Mouse (Mus musculus): ENCODE results near the gene Ppp5c. TPM values are rescaled to one million over a fixed set of nuclear protein-coding genes. Genes with fewer than 3 reads are reported as not detected.

Ppp5c gene
- total and polyA plus RNA-seq, 3 experiments: 89.0 to 157 (median 104) TPM

DNA sequence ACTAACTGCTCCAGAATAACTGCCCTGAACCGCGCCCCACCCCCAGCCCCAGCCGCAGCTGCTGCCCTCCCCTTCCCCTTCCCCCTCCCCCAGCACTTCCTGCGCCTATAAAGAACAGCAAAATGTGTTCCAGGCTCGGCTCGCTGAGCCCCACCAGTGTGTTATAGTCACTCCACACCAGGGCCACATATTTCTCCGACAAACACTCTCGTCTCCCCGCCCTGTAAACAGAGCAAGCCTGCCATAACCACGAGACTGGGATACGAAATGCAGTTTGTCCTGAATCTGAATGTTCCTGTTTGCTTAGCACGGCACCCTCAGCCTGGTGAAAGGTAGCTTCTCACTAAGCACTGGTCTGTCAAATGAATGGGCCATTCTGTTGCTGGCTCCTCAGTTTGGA, 47.4 kb downstream of the Ppp5c start:
- peak overlapping the region; percentile 58 for H3K27ac ChIP-seq
- no peaks in the 10 kb centered on the region for H3K27me3 ChIP-seq (ENCODE audit: control insufficient read depth, insufficient read depth, low read length)
- H3K79me2 ChIP-seq (replicated peaks; ENCODE audit: control insufficient read depth, insufficient read depth, low read length): no peaks in the 10 kb centered on the region
- H3K4me1 ChIP-seq (ENCODE audit: control insufficient read depth, insufficient read depth, low read length): peaks cover 4% of the 10 kb centered on the region
- WGBS: 2% methylated on average over 12 of the region's 12 CpGs
- intact Hi-C loops (cut with DNase I): no loop called here
- no peaks in the 10 kb centered on the region for H3K36me3 ChIP-seq (ENCODE audit: control insufficient read depth, insufficient read depth, low read length)
- peak; percentile 50 to 52 for DNase-seq
- H3K4me3 ChIP-seq: peak overlapping the region; percentile 39; the same call in 1 of the 2 replicates
- TF ChIP-seq POLR2A (IDR thresholded peaks at IDR 0.05; ENCODE audit: insufficient read depth, low read depth, low read length) (no peak), EP300 (IDR thresholded peaks at IDR 0.05; ENCODE audit: insufficient read depth, low read depth, low read length) (0 out of 2 replicates have a peak, but pooled peaks have one; percentile 40)
- peak overlapping the region; percentile 68 for H3K9ac ChIP-seq (ENCODE audit: low read depth, low read length)

DNA sequence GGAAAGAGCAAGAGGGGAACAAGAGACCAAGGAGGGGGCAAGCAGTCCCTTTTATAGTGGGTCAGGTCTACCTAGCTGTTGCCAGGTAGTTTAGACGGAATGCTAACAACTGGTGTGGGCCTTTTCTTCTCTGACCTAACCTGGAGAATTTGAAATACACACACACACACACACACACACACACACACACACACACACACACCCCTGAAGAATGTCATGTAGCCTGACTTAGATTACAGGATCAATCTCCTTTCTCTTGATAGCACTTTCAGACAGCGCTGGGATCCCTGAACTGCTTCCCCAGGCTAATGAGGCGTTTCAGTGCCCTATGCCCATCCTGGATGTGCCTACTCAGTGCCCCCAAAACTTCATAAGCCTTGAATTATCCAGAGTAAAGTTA, 49.1 kb downstream of the Ppp5c start:
- Histone ChIP-seq H3K79me2 (replicated peaks; ENCODE audit: control insufficient read depth, insufficient read depth, low read length) (no peaks in the 10 kb centered on the region), H3K27me3 (ENCODE audit: control insufficient read depth, insufficient read depth, low read length) (no peaks in the 10 kb centered on the region), H3K4me3 (no peak overlapping the region), H3K36me3 (ENCODE audit: control insufficient read depth, insufficient read depth, low read length) (no peaks in the 10 kb centered on the region), H3K27ac (no peak overlapping the region), H3K9ac (ENCODE audit: low read depth, low read length) (no peak overlapping the region), H3K4me1 (ENCODE audit: control insufficient read depth, insufficient read depth, low read length) (peaks cover 4% of the 10 kb centered on the region)
- TF ChIP-seq EP300 (IDR thresholded peaks at IDR 0.05; ENCODE audit: insufficient read depth, low read depth, low read length) (no peak), POLR2A (IDR thresholded peaks at IDR 0.05; ENCODE audit: insufficient read depth, low read depth, low read length) (no peak), CTCF (IDR thresholded peaks at IDR 0.05) (no peak)
- 95% methylated on average over 3 of the region's 3 CpGs for WGBS
- DNase-seq: no peak
- intact Hi-C loops (cut with DNase I): no loop called here

DNA sequence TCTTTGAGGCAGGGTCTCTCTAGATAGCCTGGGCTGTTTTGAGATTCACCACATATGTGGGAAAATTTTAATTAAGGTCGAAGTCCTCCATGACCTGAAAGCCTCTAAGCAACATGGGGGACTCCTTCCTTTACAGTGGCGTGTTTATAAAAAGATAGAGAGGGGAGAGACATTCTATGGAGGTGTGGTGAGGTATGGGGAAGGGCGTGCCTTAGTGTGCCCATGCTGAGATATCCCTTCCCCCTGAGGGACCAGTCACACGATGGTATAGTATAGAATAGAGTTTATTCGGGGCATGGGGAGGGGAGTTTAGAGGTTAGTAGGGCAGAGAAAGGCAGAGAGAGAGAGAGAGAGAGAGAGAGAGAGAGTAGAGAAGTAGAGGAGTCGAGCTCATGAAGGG, 49.6 kb downstream of the Ppp5c start:
- TF ChIP-seq CTCF (IDR thresholded peaks at IDR 0.05) (no peak), POLR2A (IDR thresholded peaks at IDR 0.05; ENCODE audit: insufficient read depth, low read depth, low read length) (no peak), EP300 (IDR thresholded peaks at IDR 0.05; ENCODE audit: insufficient read depth, low read depth, low read length) (no peak)
- 83% methylated on average over 6 of the region's 6 CpGs for WGBS
- DNase-seq: no peak
- Histone ChIP-seq H3K27me3 (ENCODE audit: control insufficient read depth, insufficient read depth, low read length) (no peaks in the 10 kb centered on the region), H3K36me3 (ENCODE audit: control insufficient read depth, insufficient read depth, low read length) (no peaks in the 10 kb centered on the region), H3K4me3 (no peak overlapping the region), H3K27ac (no peak overlapping the region), H3K79me2 (replicated peaks; ENCODE audit: control insufficient read depth, insufficient read depth, low read length) (no peaks in the 10 kb centered on the region), H3K4me1 (ENCODE audit: control insufficient read depth, insufficient read depth, low read length) (peaks cover 4% of the 10 kb centered on the region), H3K9ac (ENCODE audit: low read depth, low read length) (no peak overlapping the region)
- intact Hi-C loops (cut with DNase I): no loop called here

DNA sequence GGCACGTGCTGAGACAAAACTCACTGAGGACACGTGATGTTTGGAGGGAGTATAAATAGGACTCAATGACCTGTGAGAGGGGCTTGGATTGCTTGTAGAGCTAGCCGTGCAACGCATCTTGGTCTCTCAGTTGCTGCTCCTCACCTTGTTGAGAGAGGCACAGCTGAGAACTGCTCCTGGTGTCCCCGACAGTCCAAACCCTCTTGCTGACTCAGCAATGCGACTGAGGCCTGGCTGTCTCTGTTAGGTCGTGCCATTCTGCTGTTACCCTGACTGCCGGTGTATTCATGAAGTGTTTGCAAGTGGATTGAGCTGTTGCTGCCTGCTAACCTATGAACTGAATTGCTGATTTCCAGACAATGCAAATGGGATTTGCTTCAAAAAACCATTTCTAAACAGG, 51.4 kb downstream of the Ppp5c start:
- TF ChIP-seq EP300 (IDR thresholded peaks at IDR 0.05; ENCODE audit: insufficient read depth, low read depth, low read length): no peak
- TF ChIP-seq CTCF (IDR thresholded peaks at IDR 0.05): no peak
- TF ChIP-seq POLR2A (IDR thresholded peaks at IDR 0.05; ENCODE audit: insufficient read depth, low read depth, low read length): no peak
- H3K36me3 ChIP-seq (ENCODE audit: control insufficient read depth, insufficient read depth, low read length): no peaks in the 10 kb centered on the region
- no peaks in the 10 kb centered on the region for H3K27me3 ChIP-seq (ENCODE audit: control insufficient read depth, insufficient read depth, low read length)
- DNase-seq: no peak
- no peaks in the 10 kb centered on the region for H3K79me2 ChIP-seq (replicated peaks; ENCODE audit: control insufficient read depth, insufficient read depth, low read length)
- no peak overlapping the region for H3K4me3 ChIP-seq
- intact Hi-C loops (cut with DNase I): no loop called here
- H3K27ac ChIP-seq: no peak overlapping the region
- H3K9ac ChIP-seq (ENCODE audit: low read depth, low read length): no peak overlapping the region
- 64% methylated on average over 8 of the region's 8 CpGs for WGBS
- peaks cover 4% of the 10 kb centered on the region for H3K4me1 ChIP-seq (ENCODE audit: control insufficient read depth, insufficient read depth, low read length)

DNA sequence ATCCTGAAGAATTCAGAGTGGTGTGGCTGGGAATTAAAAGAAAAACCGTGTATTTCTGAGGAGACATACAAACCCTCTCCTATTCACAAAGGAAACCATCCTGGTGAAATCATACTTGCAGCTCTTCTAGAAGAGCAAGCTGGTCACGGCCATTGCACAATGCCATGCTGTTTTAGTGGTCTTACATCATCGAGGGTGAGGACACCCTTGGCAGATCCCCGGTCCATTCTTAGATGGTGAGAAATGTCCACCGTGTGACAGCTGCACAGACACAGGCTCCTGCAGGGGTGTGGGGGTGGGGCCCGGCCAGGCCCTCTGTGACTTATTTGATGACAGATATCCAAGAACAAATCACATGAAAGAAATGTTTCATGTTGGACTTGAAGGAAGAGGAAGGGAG, 53.7 kb downstream of the Ppp5c start:
- H3K36me3 ChIP-seq (ENCODE audit: control insufficient read depth, insufficient read depth, low read length): no peaks in the 10 kb centered on the region
- 25% methylated on average over 6 of the region's 6 CpGs for WGBS
- H3K4me1 ChIP-seq (ENCODE audit: control insufficient read depth, insufficient read depth, low read length): no peaks in the 10 kb centered on the region; the same call in 1 of the 2 replicates
- peak overlapping the region; percentile 63 for H3K27ac ChIP-seq
- H3K4me3 ChIP-seq: no peak overlapping the region
- H3K79me2 ChIP-seq (replicated peaks; ENCODE audit: control insufficient read depth, insufficient read depth, low read length): no peaks in the 10 kb centered on the region
- H3K27me3 ChIP-seq (ENCODE audit: control insufficient read depth, insufficient read depth, low read length): no peaks in the 10 kb centered on the region
- TF ChIP-seq EP300 (IDR thresholded peaks at IDR 0.05; ENCODE audit: insufficient read depth, low read depth, low read length): peak; percentile 88
- TF ChIP-seq POLR2A (IDR thresholded peaks at IDR 0.05; ENCODE audit: insufficient read depth, low read depth, low read length): no peak
- DNase-seq: peak; percentile 60 to 80
- intact Hi-C loops (cut with DNase I): no loop called here
- no peak overlapping the region for H3K9ac ChIP-seq (ENCODE audit: low read depth, low read length)

DNA sequence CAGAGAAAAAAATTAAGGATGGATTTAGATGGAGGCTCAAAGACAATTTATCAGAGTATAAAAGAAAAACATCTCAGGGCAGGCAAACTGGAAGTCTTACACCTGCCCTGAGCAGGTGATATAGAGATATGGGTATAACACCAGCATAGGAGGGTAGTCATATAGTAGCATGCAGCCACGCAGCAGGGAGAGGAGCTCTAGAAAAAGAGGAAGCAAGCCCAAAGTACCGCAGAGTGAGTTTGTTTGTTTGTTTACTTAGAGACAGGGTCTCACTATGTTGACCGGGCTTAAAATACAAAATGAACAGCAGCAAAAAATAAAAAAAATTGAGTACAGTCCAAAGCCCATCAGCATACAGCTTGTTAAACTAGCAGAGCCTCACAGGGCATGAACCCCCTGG, 56.6 kb downstream of the Ppp5c start:
- Histone ChIP-seq H3K4me3 (no peak overlapping the region), H3K9ac (ENCODE audit: low read depth, low read length) (no peak overlapping the region), H3K36me3 (ENCODE audit: control insufficient read depth, insufficient read depth, low read length) (no peaks in the 10 kb centered on the region), H3K27ac (no peak overlapping the region), H3K27me3 (ENCODE audit: control insufficient read depth, insufficient read depth, low read length) (no peaks in the 10 kb centered on the region), H3K79me2 (replicated peaks; ENCODE audit: control insufficient read depth, insufficient read depth, low read length) (no peaks in the 10 kb centered on the region), H3K4me1 (ENCODE audit: control insufficient read depth, insufficient read depth, low read length) (no peaks in the 10 kb centered on the region; the same call in 1 of the 2 replicates)
- intact Hi-C loops (cut with DNase I): no loop called here
- DNase-seq: no peak
- WGBS: 72% methylated on average over 3 of the region's 3 CpGs
- no peak for TF ChIP-seq EP300 (IDR thresholded peaks at IDR 0.05; ENCODE audit: insufficient read depth, low read depth, low read length)

Data from heart, adult 2 months (tissue).